Mouse (Mus musculus): ENCODE measurements at regions not wholly inside any gene's neighbourhood (a gene's known extent, or its start where the extent isn't known, plus 50 kb on each side); places are given as distances from the start of the nearest gene placed in this dataset.

DNA sequence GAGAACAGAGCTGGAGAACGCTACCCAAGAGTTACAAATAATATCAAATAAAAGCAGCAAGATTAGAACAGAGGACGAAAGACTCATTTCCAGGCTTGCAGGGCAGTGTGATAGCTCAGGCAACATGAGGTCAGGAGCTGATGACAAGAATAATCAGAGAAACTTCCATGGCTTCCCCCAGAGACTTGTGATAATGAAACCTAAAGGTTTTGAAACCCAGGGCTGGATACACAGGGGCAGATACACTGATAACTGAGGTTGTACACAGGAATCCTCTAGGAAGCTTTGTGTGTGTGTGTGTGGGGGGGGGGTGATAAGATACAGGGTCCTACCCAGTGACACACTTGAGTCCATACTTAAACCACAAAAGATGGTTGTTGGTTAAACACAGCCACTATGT, 423.4 kb upstream of the Smim15 start:
- DNase-seq: no peak

- DNase-seq: no peak
These were observed 424.0 kb upstream of the Smim15 start for GRCm38 (mm10) chr13:107620210-107620609.

- DNase-seq: no peak
These were observed 424.8 kb upstream of the Smim15 start for GRCm38 (mm10) chr13:107619430-107619927.

- no peak for DNase-seq
These were observed 425.3 kb upstream of the Smim15 start for GRCm38 (mm10) chr13:107618796-107619429.

GRCm38 (mm10) chr13:107618369-107618771, 425.9 kb upstream of the Smim15 start:
- no peak for DNase-seq

GRCm38 (mm10) chr13:107617582-107617981, 426.7 kb upstream of the Smim15 start:
- no peak for DNase-seq

- peak; percentile 48 to 51 for DNase-seq
These were observed 427.5 kb upstream of the Smim15 start for GRCm38 (mm10) chr13:107616775-107617174.

GRCm38 (mm10) chr13:107608996-107609503, 435.2 kb upstream of the Smim15 start:
- DNase-seq: no peak

DNA sequence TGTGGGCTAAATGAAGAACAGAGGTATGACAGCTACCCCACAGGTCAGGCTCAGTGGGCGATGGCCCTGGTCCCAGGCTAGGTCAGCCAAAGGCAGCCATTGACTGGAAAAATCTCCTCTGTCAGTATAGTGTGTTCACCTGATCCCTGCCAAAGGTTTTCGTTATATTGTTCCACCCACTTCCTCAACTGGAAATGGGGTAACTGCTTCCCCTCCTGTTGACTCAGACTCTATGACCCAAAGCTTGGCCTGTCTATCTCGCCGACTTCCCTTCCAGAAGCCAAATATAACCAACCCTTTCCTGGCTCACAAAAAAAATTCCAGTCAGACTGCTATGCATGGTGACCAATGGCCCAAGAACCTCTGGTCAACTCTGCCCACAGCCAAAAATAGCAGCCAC, 437.0 kb upstream of the Smim15 start:
- DNase-seq: peak; percentile 31 to 47

DNA sequence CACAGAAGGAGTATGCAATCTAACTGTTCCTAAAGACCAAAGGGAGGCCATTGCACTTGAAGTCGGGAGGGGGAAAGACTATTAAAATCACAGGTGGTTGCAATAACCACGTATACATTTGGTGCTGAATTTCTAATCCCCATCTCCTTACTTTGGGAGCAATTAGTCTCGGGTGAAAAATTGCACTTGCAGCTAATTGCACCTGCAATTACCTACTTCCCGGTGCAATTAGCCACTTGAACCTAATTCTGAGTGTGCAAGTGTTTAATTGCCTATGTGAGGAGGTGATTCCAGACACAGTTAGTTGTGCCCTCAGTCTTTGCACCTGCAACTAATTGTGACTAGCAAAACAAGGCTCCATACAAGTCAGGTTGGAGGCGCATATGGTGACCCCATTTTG, 442.1 kb upstream of the Smim15 start:
- no peak for DNase-seq

DNA sequence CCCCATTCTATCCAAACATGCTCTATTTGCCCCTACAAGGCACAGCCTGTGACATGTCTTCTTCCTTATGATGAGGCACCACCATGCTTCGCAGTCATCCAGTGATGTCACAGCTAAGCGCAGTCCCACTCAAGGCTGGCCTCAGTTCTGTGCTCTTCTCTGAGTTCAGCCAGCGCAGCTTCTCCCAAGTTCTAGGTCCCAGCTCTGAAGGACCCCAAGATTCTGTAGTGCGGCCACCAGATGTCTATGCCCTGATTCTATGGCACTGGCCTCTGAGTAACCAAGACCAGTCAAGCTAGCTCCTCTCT, 443.2 kb upstream of the Smim15 start:
- DNase-seq: no peak

DNA sequence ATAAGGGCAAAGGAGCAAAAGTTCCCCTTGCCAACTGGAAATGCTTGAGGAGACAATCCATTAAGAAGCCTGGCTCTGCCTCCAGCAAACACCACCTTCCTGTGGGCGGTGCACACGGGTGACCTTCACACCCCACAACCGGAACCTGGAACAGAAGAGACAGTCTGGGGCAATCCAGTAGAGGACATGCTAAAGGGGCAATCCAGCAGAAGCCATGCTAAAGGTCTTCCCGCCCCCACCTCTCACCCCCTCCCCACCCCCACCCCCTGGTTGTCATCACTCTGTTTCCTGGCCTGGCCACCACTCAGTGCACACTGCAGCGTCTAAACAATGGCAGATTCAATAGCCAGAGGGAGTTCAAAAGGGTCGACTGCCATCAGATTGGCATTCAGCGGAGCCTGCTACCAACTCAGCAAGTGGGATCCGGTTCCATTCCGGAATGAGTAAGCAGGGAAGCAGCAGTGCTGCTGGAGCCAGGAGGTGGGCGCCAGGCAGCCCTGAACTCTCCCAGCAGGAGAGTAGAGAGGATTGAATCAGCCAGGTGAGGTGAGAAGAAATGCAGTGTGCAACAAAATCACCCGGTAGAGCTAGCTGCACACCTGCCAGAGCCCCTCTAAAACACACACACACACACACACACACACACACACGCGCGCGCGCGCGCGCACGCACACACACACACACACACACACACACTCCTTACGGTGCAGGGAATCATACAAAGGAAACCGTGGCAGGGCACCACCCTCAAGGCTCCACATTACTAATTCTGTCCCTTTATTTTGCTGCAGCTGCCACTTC, 443.7 kb upstream of the Smim15 start:
- DNase-seq: peak; percentile 64 to 79

- no peak for DNase-seq
These were observed 445.1 kb upstream of the Smim15 start for GRCm38 (mm10) chr13:107599094-107599644.

GRCm38 (mm10) chr13:107598391-107598790, 445.9 kb upstream of the Smim15 start:
- DNase-seq: no peak

DNA sequence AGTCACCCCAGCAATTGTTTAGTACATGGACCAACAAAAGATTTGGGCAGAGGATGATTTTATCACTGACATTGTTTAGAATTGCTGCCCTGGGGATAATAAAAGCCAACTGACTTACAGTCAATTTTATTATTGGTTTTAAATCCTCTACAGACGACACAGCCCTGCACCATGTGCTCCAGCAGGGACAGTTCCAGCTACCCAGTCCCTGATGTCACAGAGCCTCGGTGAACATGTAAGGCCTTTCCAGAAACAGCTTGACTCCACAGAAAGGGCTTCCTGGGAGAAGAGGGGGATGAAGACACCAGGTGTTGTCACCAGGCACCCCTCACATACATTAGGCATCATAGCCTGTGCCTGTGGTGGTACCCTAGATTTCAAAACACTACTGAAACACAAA, 447.0 kb upstream of the Smim15 start:
- no peak for DNase-seq

- no peak for DNase-seq
These were observed 448.1 kb upstream of the Smim15 start for GRCm38 (mm10) chr13:107596183-107596582.

DNA sequence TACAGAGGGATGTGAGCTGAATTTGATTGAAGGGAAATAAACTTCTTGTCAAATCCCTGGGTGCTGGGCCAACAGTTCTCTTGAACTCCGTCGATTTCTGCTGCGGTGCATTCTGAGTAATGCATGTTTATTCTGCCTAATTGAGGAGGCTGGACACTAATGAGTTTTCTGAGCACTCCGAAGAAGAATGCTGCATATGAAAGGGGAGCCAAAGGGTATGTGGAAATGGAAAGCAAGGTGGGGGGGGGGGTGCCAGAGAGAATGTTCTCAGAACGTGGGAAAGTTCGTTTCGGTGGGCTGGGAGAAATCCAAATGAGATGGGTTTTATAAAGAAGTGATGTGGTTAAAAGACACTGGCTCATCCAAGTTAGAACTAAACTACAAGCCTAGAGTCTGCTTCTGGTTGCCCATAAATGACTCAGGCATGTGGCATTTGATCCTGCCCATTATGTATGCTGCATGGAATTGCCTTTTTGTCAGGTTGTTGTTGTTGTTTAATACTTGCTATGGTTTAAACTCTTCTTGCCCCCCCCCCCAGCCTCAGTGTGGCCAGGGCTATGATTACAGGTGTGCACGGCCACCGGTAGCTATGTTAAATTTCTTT, 455.7 kb upstream of the Smim15 start:
- DNase-seq: no peak

- no peak for DNase-seq
These were observed 456.6 kb upstream of the Smim15 start for GRCm38 (mm10) chr13:107587678-107588077.

- DNase-seq: no peak
These were observed 458.3 kb upstream of the Smim15 start for GRCm38 (mm10) chr13:107585936-107586335.

- no peak for DNase-seq
These were observed 458.9 kb upstream of the Smim15 start for GRCm38 (mm10) chr13:107585353-107585752.

DNA sequence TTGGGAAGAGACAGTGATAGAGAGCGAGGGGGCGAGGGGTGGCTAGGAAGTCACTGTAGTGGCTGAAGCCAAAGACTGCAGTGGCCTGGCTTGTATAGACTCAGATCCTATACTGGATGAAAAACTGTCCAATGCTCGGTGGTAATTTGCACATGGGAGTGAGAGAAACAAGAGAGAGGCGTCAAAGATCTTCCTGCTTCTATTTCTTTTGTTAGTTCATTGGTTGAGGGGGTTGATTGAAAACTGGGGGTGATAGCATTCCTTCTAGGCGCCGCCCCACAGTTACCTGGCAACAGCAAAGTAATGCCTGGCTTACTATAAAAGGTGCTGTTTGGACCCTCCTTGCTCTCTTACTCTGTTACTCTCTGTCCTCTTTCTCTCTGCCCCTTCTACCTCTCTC, 465.3 kb upstream of the Smim15 start:
- DNase-seq: no peak

DNA sequence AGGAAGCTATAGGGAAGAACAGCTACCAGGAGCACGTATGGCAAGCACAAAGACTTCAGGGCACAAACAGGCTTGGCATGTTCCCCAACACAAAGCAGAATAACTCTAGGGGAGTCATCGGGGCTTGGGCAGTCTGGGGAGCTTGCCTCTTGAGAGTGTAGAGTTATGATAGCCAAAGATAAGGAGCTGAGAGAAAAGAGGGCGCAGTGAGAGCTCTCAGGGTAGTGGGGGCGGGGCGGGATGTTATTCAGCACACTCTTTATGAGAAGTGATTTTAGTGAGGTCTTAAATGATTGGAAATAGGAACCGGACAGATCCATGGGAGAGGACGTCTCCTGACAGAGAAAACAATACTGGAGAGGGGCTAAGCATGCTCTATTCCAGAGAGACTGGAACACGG, 466.4 kb upstream of the Smim15 start:
- no peak for DNase-seq

GRCm38 (mm10) chr13:107577272-107577671, 467.0 kb upstream of the Smim15 start:
- no peak for DNase-seq

DNA sequence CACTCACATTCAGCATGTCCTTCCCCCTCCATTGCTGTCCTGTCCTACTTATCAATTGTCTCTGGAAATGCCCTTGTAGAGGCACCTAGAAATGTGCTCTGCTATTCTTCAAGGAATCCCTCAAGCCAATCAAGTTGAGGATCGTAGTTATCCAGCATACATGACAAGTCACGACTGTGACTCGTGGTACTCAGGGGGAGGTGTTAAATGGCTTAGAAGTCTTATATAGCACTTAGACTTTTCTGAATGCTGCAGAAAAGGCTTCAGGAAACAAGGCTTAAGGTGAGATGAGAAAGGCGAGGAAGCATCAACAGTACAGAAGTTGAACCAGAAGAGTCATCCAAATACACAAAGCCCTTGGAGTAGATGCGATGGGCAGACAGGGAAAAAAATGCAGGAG, 467.5 kb upstream of the Smim15 start:
- DNase-seq: no peak

All from kidney, postnatal 25 days (tissue).